Comparison of ENCODE assay signal across 11 mouse cellular contexts in genomic region chr17:66416436-66416835, GRCm38 (mm10). TPM values are rescaled to one million over a fixed set of nuclear protein-coding genes. Genes with fewer than 3 reads are reported as not detected.
DNase-seq lines count a peak whose midpoint lies in the region; ATAC-seq and TF ChIP-seq lines count a peak whose summit lies in the region.
"Had no signal": no experiment of that assay in that cellular context is flagged by ENCODE, and none has a peak within 500 bp of the region (broad histone marks: within the 10 kb centered on the region; RNA-seq: fewer than 3 reads in every experiment).

No protein-coding gene starts in this region.

- no peaks in the 10 kb centered on the region for H3K79me2 ChIP-seq in heart, adult 2 months (replicated peaks; ENCODE audit: control insufficient read depth, insufficient read depth, low read length)

- H3K4me2 ChIP-seq in kidney, embryonic 16.5 days (replicated peaks; ENCODE audit: low read depth, low read length): peak overlapping the region; percentile 56
- peak overlapping the region; percentile 53 for H3K4me2 ChIP-seq in forebrain, embryonic 12.5 days
- peak overlapping the region; percentile 50 for H3K4me2 ChIP-seq in neural tube, embryonic 12.5 days (replicated peaks)

- WGBS in kidney, embryonic 16.5 days: 20% methylated on average over 7 of the region's 7 CpGs
- WGBS in forebrain, embryonic 12.5 days: 41% methylated on average over 7 of the region's 7 CpGs
- 28% methylated on average over 7 of the region's 7 CpGs for WGBS in limb, embryonic 10.5 days
- WGBS in neural tube, embryonic 12.5 days: 35% methylated on average over 7 of the region's 7 CpGs
- 83% methylated on average over 7 of the region's 7 CpGs for WGBS in heart, adult 2 months

- H3K36me3 ChIP-seq in kidney, embryonic 16.5 days (ENCODE audit: insufficient read depth, low read length): no peaks in the 10 kb centered on the region
- no peaks in the 10 kb centered on the region for H3K36me3 ChIP-seq in forebrain, embryonic 12.5 days (replicated peaks)
- 0 out of 2 replicates have a peak, but pooled peaks cover 3% of the 10 kb centered on the region for H3K36me3 ChIP-seq in limb, embryonic 10.5 days
- no peaks in the 10 kb centered on the region for H3K36me3 ChIP-seq in neural tube, embryonic 12.5 days
- H3K36me3 ChIP-seq in heart, adult 2 months (ENCODE audit: control insufficient read depth, insufficient read depth, low read length): no peaks in the 10 kb centered on the region

- TF ChIP-seq EP300 in heart, adult 2 months (IDR thresholded peaks at IDR 0.05; ENCODE audit: insufficient read depth, low read depth, low read length): no peak

- peak overlapping the region; percentile 41; the same call in 1 of the 2 replicates for H3K9ac ChIP-seq in kidney, embryonic 16.5 days (replicated peaks; ENCODE audit: low read length)
- 0 out of 2 replicates have a peak overlapping the region, but pooled peaks have one; percentile 3 for H3K9ac ChIP-seq in forebrain, embryonic 12.5 days
- H3K9ac ChIP-seq in neural tube, embryonic 12.5 days: no peak overlapping the region
- H3K9ac ChIP-seq in heart, adult 2 months (ENCODE audit: low read depth, low read length): no peak overlapping the region

- intact Hi-C loops in left cerebral cortex, postnatal 10 days (cut with DNase I): no loop called here
- intact Hi-C loops in heart, adult 2 months (cut with DNase I): no loop called here

- no peaks in the 10 kb centered on the region for H3K9me3 ChIP-seq in kidney, embryonic 16.5 days (ENCODE audit: low read length)
- no peaks in the 10 kb centered on the region for H3K9me3 ChIP-seq in forebrain, embryonic 12.5 days
- no peaks in the 10 kb centered on the region for H3K9me3 ChIP-seq in limb, embryonic 10.5 days (replicated peaks)
- no peaks in the 10 kb centered on the region for H3K9me3 ChIP-seq in neural tube, embryonic 12.5 days

- H3K4me3 ChIP-seq in kidney, embryonic 16.5 days (ENCODE audit: low read length): peak overlapping the region; percentile 35
- peak overlapping the region; percentile 17; the same call in 1 of the 2 replicates for H3K4me3 ChIP-seq in forebrain, embryonic 12.5 days (replicated peaks)
- peak overlapping the region; percentile 39 for H3K4me3 ChIP-seq in limb, embryonic 10.5 days
- H3K4me3 ChIP-seq in neural tube, embryonic 12.5 days: no peak overlapping the region
- H3K4me3 ChIP-seq in heart, adult 2 months: no peak overlapping the region

- peaks cover 41% of the 10 kb centered on the region for H3K4me1 ChIP-seq in kidney, embryonic 16.5 days (ENCODE audit: insufficient read depth, low read length)
- H3K4me1 ChIP-seq in forebrain, embryonic 12.5 days: peaks cover 55% of the 10 kb centered on the region
- H3K4me1 ChIP-seq in limb, embryonic 10.5 days: peaks cover 62% of the 10 kb centered on the region
- peaks cover 43% of the 10 kb centered on the region for H3K4me1 ChIP-seq in neural tube, embryonic 12.5 days
- no peaks in the 10 kb centered on the region for H3K4me1 ChIP-seq in heart, adult 2 months (ENCODE audit: control insufficient read depth, insufficient read depth, low read length)

- no peak for TF ChIP-seq CTCF in heart, adult 2 months (IDR thresholded peaks at IDR 0.05)

- no peak for DNase-seq in kidney, postnatal 4 days
- no peak for DNase-seq in limb, embryonic 10.5 days (ENCODE audit: low spot score)
- no peak for DNase-seq in left cerebral cortex, postnatal 10 days (ENCODE audit: extremely low spot score in 1 of 2, low spot score in 2 of 2)
- DNase-seq in heart, adult 2 months: no peak
- DNase-seq in cerebellum, postnatal 36 days: no peak
- DNase-seq: thymus, adult 18-20 months had no signal

- no peak for ATAC-seq in kidney, embryonic 16.5 days (ENCODE audit: low FRiP score, low TSS enrichment)
- ATAC-seq in forebrain, embryonic 12.5 days (ENCODE audit: low FRiP score): no peak
- ATAC-seq in neural tube, embryonic 12.5 days (ENCODE audit: low FRiP score, low read depth): no peak
- ATAC-seq: CD4-positive, CD25-positive, alpha-beta regulatory T cell, adult 4 months had no signal

- H3K27ac ChIP-seq in kidney, embryonic 16.5 days (ENCODE audit: low read length): peak overlapping the region; percentile 67
- H3K27ac ChIP-seq in forebrain, embryonic 12.5 days: peak overlapping the region; percentile 80
- peak overlapping the region; percentile 86 for H3K27ac ChIP-seq in limb, embryonic 10.5 days
- peak overlapping the region; percentile 21; the same call in 1 of the 2 replicates for H3K27ac ChIP-seq in neural tube, embryonic 12.5 days
- no peak overlapping the region for H3K27ac ChIP-seq in heart, adult 2 months

- no peaks in the 10 kb centered on the region for H3K27me3 ChIP-seq in kidney, embryonic 16.5 days (ENCODE audit: insufficient read depth, low read length)
- peaks cover 25% of the 10 kb centered on the region; the same call in 1 of the 2 replicates for H3K27me3 ChIP-seq in forebrain, embryonic 12.5 days
- H3K27me3 ChIP-seq in limb, embryonic 10.5 days (ENCODE audit: low read depth, poor library complexity, severe bottlenecking): no peaks in the 10 kb centered on the region
- H3K27me3 ChIP-seq in neural tube, embryonic 12.5 days (replicated peaks): peaks cover 12% of the 10 kb centered on the region; the same call in 1 of the 2 replicates
- H3K27me3 ChIP-seq in heart, adult 2 months (ENCODE audit: control insufficient read depth, insufficient read depth, low read length): no peaks in the 10 kb centered on the region

- no peak for TF ChIP-seq POLR2A in heart, adult 2 months (IDR thresholded peaks at IDR 0.05; ENCODE audit: insufficient read depth, low read depth, low read length)

RNA-seq across cellular contexts. Expression of gene Mtcl1, which starts 33.1 kb away (rescaled TPM):
- polyA plus RNA-seq in kidney, embryonic 16.5 days (2015; fragmentation: Nextera tagmentation; extraction: Ambion mirVana): 5.0 and 5.2 TPM in 2 replicates
- 43.0 and 49.3 TPM in 2 replicates for polyA plus RNA-seq in forebrain, embryonic 12.5 days (2016; fragmentation: Nextera tagmentation; extraction: Ambion mirVana)
- polyA plus RNA-seq in limb, embryonic 10.5 days (2016; fragmentation: Nextera tagmentation; extraction: Ambion mirVana): 5.6 and 7.6 TPM in 2 replicates
- 35.0 and 38.6 TPM in 2 replicates for polyA plus RNA-seq in neural tube, embryonic 12.5 days (2016; fragmentation: Nextera tagmentation; extraction: Ambion mirVana)
- 10 to 100 TPM; 65.9 to 67.3 TPM for total RNA-seq in left cerebral cortex, postnatal 10 days (2021)
- total RNA-seq in heart, adult 2 months (2021): 1 to 10 TPM; 5.9 to 6.8 TPM
- polyA plus RNA-seq in heart, adult 2 months (2012; rRNA removed): 1.5 TPM in 2 replicates
- total RNA-seq: hematopoietic stem cell, adult 5-6 weeks had no signal

Comparison
In these comparisons a context has a peak if more than half of its experiments do, and no peak if none do; other contexts are left out.
1. H3K4me3 ChIP-seq: peak in kidney, embryonic 16.5 days (single experiment), forebrain, embryonic 12.5 days (single experiment) and limb, embryonic 10.5 days (single experiment); none in neural tube, embryonic 12.5 days (single experiment) and heart, adult 2 months (single experiment).
2. H3K9ac ChIP-seq: peak in kidney, embryonic 16.5 days (single experiment) and forebrain, embryonic 12.5 days (single experiment); none in neural tube, embryonic 12.5 days (single experiment) and heart, adult 2 months (single experiment).
3. Peak in every context shown above with its lines, with median percentiles within 50 percentile points of each other: H3K4me2 ChIP-seq.